Mouse (Mus musculus) stomach, adult 2 months (tissue): ENCODE results near the gene Tomm40. TPM values are rescaled to one million over a fixed set of nuclear protein-coding genes. Genes with fewer than 3 reads are reported as not detected.

ENCODE experiments used
- polyA plus RNA-seq: library from polyadenylated mRNA; depleted of rRNA; stranded (reverse); fragments of >200 nt; gene quantifications from 2 replicates; pipeline ENCODE4 v1.2.3, GENCODE M21; 2012; rRNA removed

Tomm40 gene
- polyA plus RNA-seq = 58.9 and 85.6 TPM in 2 replicates

DNA sequence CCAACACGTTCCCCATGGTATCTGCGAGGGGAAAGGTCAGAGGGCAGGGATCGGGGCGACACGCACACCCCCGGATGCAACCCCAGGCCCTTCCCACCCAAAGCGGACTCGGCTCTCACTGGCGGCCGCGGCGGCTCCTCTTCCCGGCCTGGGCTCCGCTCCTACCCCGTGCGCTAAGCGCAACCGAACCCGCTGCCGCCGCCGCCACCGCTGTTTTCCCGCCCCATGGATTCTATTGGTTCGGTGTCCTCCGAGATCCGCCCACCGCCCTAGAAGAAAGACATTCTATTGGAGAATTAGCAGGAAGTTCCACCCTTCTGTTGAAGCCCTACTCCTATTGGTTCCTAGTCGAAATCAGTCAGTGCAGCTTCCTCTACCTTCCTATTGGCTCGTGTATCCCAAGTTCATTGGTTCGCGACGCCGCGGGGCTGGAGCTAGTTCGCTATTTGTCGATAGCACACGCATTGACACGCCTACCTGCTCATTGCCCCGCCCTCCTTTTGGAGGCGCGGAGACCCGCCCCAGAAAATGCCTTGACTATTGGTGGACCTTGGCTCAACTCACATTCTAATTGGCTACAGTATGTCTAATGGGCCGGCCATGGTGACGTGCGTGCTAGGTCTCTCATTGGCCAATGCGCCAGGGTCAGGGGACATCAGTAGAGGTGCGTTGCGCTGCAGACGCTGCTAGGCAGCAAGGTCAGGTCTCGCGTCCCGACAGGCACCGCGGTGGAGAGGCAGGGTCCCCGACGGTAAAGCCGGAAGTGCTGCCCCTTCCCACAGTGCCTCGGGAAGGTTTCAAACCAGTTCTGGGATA is at the start of gene Tomm40:
Gene Tomm40, minus strand, starts transcription at position 200 of the 816 bp plus-strand sequence.

GRCm38 (mm10) chr7:19750217-19751069 is 35.2 kb upstream of the Tomm40 start, which contains the start of gene Nectin2:
Gene Nectin2 (minus strand): TSS chr7:19750483.

GRCm38 (mm10) chr7:19698907-19699826 is 16.1 kb downstream of the Tomm40 start, which contains the start of gene Apoe:
Gene Apoe (minus strand): TSS chr7:19699188.

DNA sequence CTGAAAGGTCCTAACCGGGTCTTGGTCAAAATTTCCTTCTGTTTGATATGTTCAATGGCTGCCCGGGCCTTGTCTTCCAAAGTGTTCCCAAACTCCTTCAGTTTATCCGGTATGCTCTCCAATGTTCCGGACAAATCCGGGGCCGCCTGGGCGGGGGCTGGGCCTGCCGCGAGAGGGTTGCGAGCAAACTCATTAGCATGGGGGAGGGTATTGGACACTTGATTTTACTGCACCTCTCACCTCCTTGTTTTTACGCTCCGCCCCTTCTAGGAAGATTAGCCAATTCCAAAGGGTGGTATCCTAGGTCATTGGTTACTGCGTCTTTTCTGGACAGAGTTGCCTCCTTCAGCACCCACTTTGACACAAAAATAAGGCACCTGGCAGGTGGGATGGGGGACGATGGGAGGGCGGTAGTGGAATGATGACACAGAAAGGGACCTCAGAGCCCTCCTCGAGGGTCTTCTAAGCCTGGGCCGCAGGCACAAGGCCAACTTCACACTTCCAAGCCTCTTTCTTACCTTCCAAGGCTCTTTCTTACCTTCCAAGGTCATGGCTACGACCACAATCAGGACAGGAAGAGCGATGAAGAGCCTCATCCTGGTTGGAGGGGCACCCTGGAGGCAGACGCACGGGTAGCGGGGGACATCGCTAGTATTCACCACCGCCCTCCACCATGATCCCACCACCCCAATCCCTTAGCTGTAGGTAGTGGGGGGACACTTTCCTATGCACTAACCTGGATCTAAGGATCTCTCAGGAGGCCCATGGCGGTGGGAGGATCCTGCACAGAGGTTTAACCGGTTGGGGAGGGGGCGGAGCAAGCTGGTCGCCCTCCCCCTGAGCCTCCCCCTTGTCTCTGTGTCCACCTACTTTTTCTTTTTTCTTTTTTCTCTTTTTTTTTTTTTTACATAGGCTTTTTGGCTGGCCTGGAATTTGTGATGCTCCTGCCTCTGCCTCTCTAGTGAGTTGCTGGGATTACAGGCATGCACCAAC is 23.1 kb downstream of the Tomm40 start, which contains the start of gene Apoc1:
Gene Apoc1, minus strand, starts transcription at position 788 of the 993 bp plus-strand sequence.

DNA sequence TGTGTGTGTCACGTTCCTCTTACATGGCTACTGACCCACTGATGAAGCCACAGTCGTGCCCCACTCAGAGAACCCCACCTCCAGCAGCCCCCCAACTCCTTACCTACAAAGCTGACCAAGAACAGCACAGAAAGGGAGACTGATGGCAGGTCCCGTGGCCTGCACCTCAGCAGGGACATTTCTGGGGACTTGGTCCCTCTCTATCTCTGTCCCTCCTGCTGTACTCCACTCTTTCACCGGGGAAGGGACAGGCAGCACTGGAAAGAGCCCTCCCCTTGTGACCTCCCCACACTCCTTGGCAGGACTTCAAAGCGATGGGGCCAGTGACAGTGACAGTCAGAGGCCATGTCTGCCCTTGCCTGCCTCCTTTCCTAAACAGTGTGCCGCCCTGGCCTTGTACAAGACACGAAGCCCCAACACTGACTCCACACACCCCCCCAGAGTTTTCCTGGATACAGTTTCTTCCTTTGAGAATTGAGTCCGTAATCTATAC is 34.0 kb downstream of the Tomm40 start, which contains the start of the genes Gm44805 and Apoc4:
Gene Gm44805, minus strand, starts transcription at position 222 of the 493 bp plus-strand sequence.
Gene Apoc4, minus strand, starts transcription at position 278 of the 493 bp plus-strand sequence.

GRCm38 (mm10) chr7:19677872-19678271 is 37.4 kb downstream of the Tomm40 start, which contains the start of gene Apoc2:
Gene Apoc2 (minus strand): TSS chr7:19677941.

DNA sequence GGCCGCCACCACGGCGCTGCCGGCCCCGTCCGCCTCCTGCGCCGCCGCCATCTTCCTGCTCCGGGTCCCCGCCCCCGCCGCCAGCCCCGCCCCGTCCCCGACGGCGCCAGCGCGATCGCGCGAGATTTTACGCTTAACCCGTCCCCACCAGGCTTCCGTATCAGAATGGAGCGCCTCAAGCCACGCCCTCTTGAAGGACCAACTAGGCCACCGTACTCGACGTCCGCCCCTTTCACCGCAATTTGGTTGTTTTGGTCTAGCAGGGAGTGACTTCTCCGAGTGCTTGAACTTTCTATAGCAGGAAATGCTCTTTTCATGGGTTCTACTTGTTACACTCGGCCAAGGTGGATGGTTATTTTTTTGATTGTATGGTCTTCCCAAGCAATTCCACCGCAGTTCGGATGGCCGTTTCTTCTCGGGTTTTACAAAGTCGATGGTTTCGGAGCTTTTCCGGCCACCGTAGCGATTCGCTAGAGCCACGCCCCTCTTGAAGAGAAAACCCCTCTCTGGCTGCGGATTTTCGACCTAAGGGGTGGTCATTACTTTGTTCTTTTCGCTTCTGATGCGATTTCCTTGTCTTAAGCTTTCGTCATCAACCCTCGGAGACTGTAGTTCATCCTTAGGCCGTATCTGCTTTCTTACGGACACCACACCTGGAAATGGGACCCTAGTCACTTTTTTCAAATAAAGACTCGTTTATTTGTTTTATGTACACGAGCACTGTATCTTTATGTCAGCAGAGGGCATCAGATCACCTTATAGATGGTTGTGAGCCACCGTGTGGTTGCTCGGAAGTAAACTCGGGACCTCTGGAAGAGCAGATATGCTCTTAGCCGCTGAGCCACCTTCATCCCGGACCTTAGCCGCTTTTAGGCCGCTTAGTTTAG is 50.0 kb downstream of the Tomm40 start, which contains the start of gene Clptm1:
Gene Clptm1, minus strand, starts transcription at position 79 of the 887 bp plus-strand sequence.

Other genes with a start within 250 kb of the Tomm40 start
- 7.3 and 15.7 TPM in 2 replicates for gene Bloc1s3, start 207.1 kb downstream of the Tomm40 start, polyA plus RNA-seq
- 119 and 179 TPM in 2 replicates for gene Trappc6a, start 207.0 kb downstream of the Tomm40 start, polyA plus RNA-seq
- 45.5 and 87.5 TPM in 2 replicates for gene Nkpd1, start 197.6 kb downstream of the Tomm40 start, polyA plus RNA-seq
- 78.3 and 88.5 TPM in 2 replicates for gene Ppp1r37, start 152.4 kb downstream of the Tomm40 start, polyA plus RNA-seq
- gene Zfp296, start 138.2 kb downstream of the Tomm40 start, polyA plus RNA-seq = 7.5 and 7.9 TPM in 2 replicates
- gene Gemin7, start 137.8 kb downstream of the Tomm40 start, polyA plus RNA-seq = 59.4 and 88.0 TPM in 2 replicates
- 68.5 and 172 TPM in 2 replicates for gene Clasrp, start 111.0 kb downstream of the Tomm40 start, polyA plus RNA-seq
- gene Relb, start 86.0 kb downstream of the Tomm40 start, polyA plus RNA-seq = 10.6 and 18.6 TPM in 2 replicates
- gene Clptm1, start 50.4 kb downstream of the Tomm40 start, polyA plus RNA-seq = 55.4 and 69.0 TPM in 2 replicates
- gene Apoc2, start 37.5 kb downstream of the Tomm40 start, polyA plus RNA-seq = 1.1 and 1.6 TPM in 2 replicates
- gene Gm44805, start 34.0 kb downstream of the Tomm40 start, polyA plus RNA-seq = not detected in 2 replicates
- 0.37 TPM in 1 of 2 replicates, not detected in the other for gene Apoc4, start 34.0 kb downstream of the Tomm40 start, polyA plus RNA-seq
- gene Apoc1, start 22.8 kb downstream of the Tomm40 start, polyA plus RNA-seq = 6.5 and 8.3 TPM in 2 replicates
- gene Apoe, start 16.2 kb downstream of the Tomm40 start, polyA plus RNA-seq = 235 and 380 TPM in 2 replicates
- 64.6 and 101 TPM in 2 replicates for gene Nectin2, start 35.0 kb upstream of the Tomm40 start, polyA plus RNA-seq
- 52.3 and 63.9 TPM in 2 replicates for gene Bcam, start 55.6 kb upstream of the Tomm40 start, polyA plus RNA-seq
- gene Cblc, start 81.4 kb upstream of the Tomm40 start, polyA plus RNA-seq = 41.1 and 54.6 TPM in 2 replicates
- 47.9 and 87.5 TPM in 2 replicates for gene Bcl3, start 107.3 kb upstream of the Tomm40 start, polyA plus RNA-seq
- 0.53 TPM in 1 of 2 replicates, not detected in the other for gene Gm19345, start 136.6 kb upstream of the Tomm40 start, polyA plus RNA-seq
- 0.26 and 0.29 TPM in 2 replicates for gene Ceacam16, start 145.9 kb upstream of the Tomm40 start, polyA plus RNA-seq
- 2.5 and 3.0 TPM in 2 replicates for gene Ceacam19, start 172.5 kb upstream of the Tomm40 start, polyA plus RNA-seq
- gene Pvr, start 205.7 kb upstream of the Tomm40 start, polyA plus RNA-seq = 2.3 and 3.4 TPM in 2 replicates
- gene Igsf23, start 235.3 kb upstream of the Tomm40 start, polyA plus RNA-seq = 11.7 and 16.6 TPM in 2 replicates
- 0.06 TPM in 1 of 2 replicates, not detected in the other for gene Ceacam20, start 250.0 kb upstream of the Tomm40 start, polyA plus RNA-seq